Mouse (Mus musculus): ENCODE measurements around the gene Pfkfb3. TPM values are rescaled to one million over a fixed set of nuclear protein-coding genes. Genes with fewer than 3 reads are reported as not detected.

The Pfkfb3 gene
- polyA plus RNA-seq, 1 experiment from 2014 or later: 16.1 TPM

GRCm38 (mm10) chr2:11482364-11482763 lies 71.5 kb downstream of the Pfkfb3 start:
- no peaks in the 10 kb centered on the region for H3K9me3 ChIP-seq (replicated peaks; ENCODE audit: control insufficient read depth, low read length)
- ATAC-seq (ENCODE audit: insufficient read depth, low FRiP score): no peak
- H3K4me2 ChIP-seq (ENCODE audit: low read depth, low read length): no peak overlapping the region
- peaks cover 34% of the 10 kb centered on the region for H3K36me3 ChIP-seq (ENCODE audit: control insufficient read depth, insufficient read depth, low read length)
- no peak overlapping the region for H3K27ac ChIP-seq (ENCODE audit: low read length)
- H3K27me3 ChIP-seq (ENCODE audit: control insufficient read depth, insufficient read depth, low read length): no peaks in the 10 kb centered on the region
- H3K4me1 ChIP-seq (ENCODE audit: control insufficient read depth, insufficient read depth, low read length): no peaks in the 10 kb centered on the region
- H3K4me3 ChIP-seq (replicated peaks; ENCODE audit: low read length): no peak overlapping the region
- 86% methylated on average over 7 of the region's 7 CpGs for WGBS
- no peak overlapping the region for H3K9ac ChIP-seq (ENCODE audit: low read length)

GRCm38 (mm10) chr2:11478960-11479359 lies 74.9 kb downstream of the Pfkfb3 start:
- Histone ChIP-seq H3K27ac (ENCODE audit: low read length) (no peak overlapping the region), H3K4me1 (ENCODE audit: control insufficient read depth, insufficient read depth, low read length) (no peaks in the 10 kb centered on the region), H3K27me3 (ENCODE audit: control insufficient read depth, insufficient read depth, low read length) (no peaks in the 10 kb centered on the region), H3K9me3 (replicated peaks; ENCODE audit: control insufficient read depth, low read length) (no peaks in the 10 kb centered on the region), H3K9ac (ENCODE audit: low read length) (no peak overlapping the region), H3K4me2 (ENCODE audit: low read depth, low read length) (no peak overlapping the region), H3K36me3 (ENCODE audit: control insufficient read depth, insufficient read depth, low read length) (peaks cover 19% of the 10 kb centered on the region), H3K4me3 (replicated peaks; ENCODE audit: low read length) (no peak overlapping the region)
- 85% methylated on average over 2 of the region's 2 CpGs for WGBS
- ATAC-seq (ENCODE audit: insufficient read depth, low FRiP score): no peak

DNA sequence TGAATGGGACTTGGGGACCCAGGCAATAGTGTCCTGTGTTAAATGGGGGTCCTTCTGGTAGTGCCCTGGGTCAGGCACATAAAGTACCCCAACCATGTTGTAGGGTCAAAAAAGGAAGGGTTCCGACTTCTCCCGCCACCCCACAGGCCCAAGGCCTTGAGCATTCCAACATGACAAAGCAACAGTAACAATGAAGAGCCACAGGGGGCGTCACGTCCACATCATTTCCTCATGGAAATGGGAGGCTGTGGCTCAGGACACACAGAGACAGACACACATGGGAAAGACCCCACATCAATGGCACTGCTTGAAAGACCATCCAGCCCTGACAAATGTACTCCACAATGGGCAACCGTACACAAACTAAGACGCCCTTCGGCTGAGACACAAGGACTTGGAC lies 78.6 kb downstream of the Pfkfb3 start:
- H3K27me3 ChIP-seq (ENCODE audit: control insufficient read depth, insufficient read depth, low read length): no peaks in the 10 kb centered on the region
- H3K9ac ChIP-seq (ENCODE audit: low read length): no peak overlapping the region
- H3K36me3 ChIP-seq (ENCODE audit: control insufficient read depth, insufficient read depth, low read length): peaks cover 26% of the 10 kb centered on the region
- WGBS: 93% methylated on average over 7 of the region's 7 CpGs
- H3K4me2 ChIP-seq (ENCODE audit: low read depth, low read length): no peak overlapping the region
- no peak overlapping the region for H3K27ac ChIP-seq (ENCODE audit: low read length)
- H3K4me3 ChIP-seq (replicated peaks; ENCODE audit: low read length): no peak overlapping the region
- H3K9me3 ChIP-seq (replicated peaks; ENCODE audit: control insufficient read depth, low read length): no peaks in the 10 kb centered on the region
- H3K4me1 ChIP-seq (ENCODE audit: control insufficient read depth, insufficient read depth, low read length): no peaks in the 10 kb centered on the region
- no peak for ATAC-seq (ENCODE audit: insufficient read depth, low FRiP score)

GRCm38 (mm10) chr2:11464661-11465099 lies 89.2 kb downstream of the Pfkfb3 start:
- 0 out of 2 replicates have a peak, but pooled peaks cover 4% of the 10 kb centered on the region for H3K4me1 ChIP-seq (ENCODE audit: control insufficient read depth, insufficient read depth, low read length)
- no peak overlapping the region for H3K9ac ChIP-seq (ENCODE audit: low read length)
- no peaks in the 10 kb centered on the region for H3K9me3 ChIP-seq (replicated peaks; ENCODE audit: control insufficient read depth, low read length)
- 36% methylated on average over 3 of the region's 3 CpGs for WGBS
- H3K4me2 ChIP-seq (ENCODE audit: low read depth, low read length): no peak overlapping the region
- no peaks in the 10 kb centered on the region for H3K27me3 ChIP-seq (ENCODE audit: control insufficient read depth, insufficient read depth, low read length)
- H3K36me3 ChIP-seq (ENCODE audit: control insufficient read depth, insufficient read depth, low read length): no peaks in the 10 kb centered on the region
- H3K4me3 ChIP-seq (replicated peaks; ENCODE audit: low read length): no peak overlapping the region
- H3K27ac ChIP-seq (ENCODE audit: low read length): no peak overlapping the region
- 0 out of 2 replicates have a peak, but pooled peaks have one; percentile 37 for ATAC-seq (ENCODE audit: insufficient read depth, low FRiP score)

DNA sequence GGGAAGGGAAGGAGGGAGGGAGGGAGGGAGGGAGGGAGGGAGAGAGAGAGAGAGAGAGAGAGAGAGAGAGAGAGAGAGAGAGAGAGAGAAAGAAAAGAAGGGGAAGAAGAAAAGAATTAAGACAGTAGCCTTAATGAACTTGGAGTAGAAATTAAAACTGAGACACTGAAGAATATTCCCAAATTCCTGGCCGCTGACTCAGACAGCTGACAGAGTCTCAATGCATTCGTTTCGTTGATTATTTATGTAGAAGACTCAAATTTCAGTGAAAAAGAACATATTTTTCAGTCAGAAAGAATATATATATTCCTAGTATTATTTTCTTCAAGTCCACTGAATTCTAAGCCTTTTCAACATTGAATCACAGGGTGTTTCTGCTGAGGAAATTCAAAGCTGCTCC lies 92.9 kb downstream of the Pfkfb3 start:
- no peak overlapping the region for H3K4me3 ChIP-seq (replicated peaks; ENCODE audit: low read length)
- no peaks in the 10 kb centered on the region for H3K36me3 ChIP-seq (ENCODE audit: control insufficient read depth, insufficient read depth, low read length)
- H3K4me1 ChIP-seq (ENCODE audit: control insufficient read depth, insufficient read depth, low read length): 0 out of 2 replicates have a peak, but pooled peaks cover 4% of the 10 kb centered on the region
- H3K4me2 ChIP-seq (ENCODE audit: low read depth, low read length): no peak overlapping the region
- no peaks in the 10 kb centered on the region for H3K27me3 ChIP-seq (ENCODE audit: control insufficient read depth, insufficient read depth, low read length)
- no peak overlapping the region for H3K27ac ChIP-seq (ENCODE audit: low read length)
- ATAC-seq (ENCODE audit: insufficient read depth, low FRiP score): no peak
- no peaks in the 10 kb centered on the region for H3K9me3 ChIP-seq (replicated peaks; ENCODE audit: control insufficient read depth, low read length)
- no peak overlapping the region for H3K9ac ChIP-seq (ENCODE audit: low read length)
- WGBS: 53% methylated on average over 3 of the region's 3 CpGs

- ATAC-seq (ENCODE audit: insufficient read depth, low FRiP score): no peak
- no peak overlapping the region for H3K27ac ChIP-seq (ENCODE audit: low read length)
- no peak overlapping the region for H3K4me3 ChIP-seq (replicated peaks; ENCODE audit: low read length)
- H3K27me3 ChIP-seq (ENCODE audit: control insufficient read depth, insufficient read depth, low read length): no peaks in the 10 kb centered on the region
- H3K36me3 ChIP-seq (ENCODE audit: control insufficient read depth, insufficient read depth, low read length): no peaks in the 10 kb centered on the region
- H3K4me2 ChIP-seq (ENCODE audit: low read depth, low read length): no peak overlapping the region
- WGBS: 80% methylated on average over 1 of the region's 1 CpGs
- H3K4me1 ChIP-seq (ENCODE audit: control insufficient read depth, insufficient read depth, low read length): 0 out of 2 replicates have a peak, but pooled peaks cover 4% of the 10 kb centered on the region
- no peaks in the 10 kb centered on the region for H3K9me3 ChIP-seq (replicated peaks; ENCODE audit: control insufficient read depth, low read length)
- no peak overlapping the region for H3K9ac ChIP-seq (ENCODE audit: low read length)
Observed at GRCm38 (mm10) chr2:11458494-11458893, 95.4 kb downstream of the Pfkfb3 start.

DNA sequence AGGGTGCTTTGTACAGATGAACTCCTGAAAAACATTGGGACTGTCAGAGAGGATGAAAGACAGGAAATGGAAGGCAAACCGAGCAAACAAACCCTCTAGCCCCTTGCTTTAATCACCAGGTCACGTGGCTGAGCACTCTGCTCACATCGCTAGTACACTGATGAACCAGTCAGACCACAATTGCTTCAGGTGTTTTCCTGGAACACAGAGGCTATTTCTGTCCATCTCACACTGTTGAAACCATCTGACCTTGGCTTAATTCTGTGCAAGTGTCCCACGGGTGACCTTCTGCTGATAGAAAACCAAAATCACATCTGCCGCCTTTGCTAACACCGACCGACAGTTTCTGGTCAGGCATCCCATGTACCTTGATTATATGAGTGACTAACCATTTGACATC lies 96.0 kb downstream of the Pfkfb3 start:
- Histone ChIP-seq H3K9me3 (replicated peaks; ENCODE audit: control insufficient read depth, low read length) (no peaks in the 10 kb centered on the region), H3K4me2 (ENCODE audit: low read depth, low read length) (no peak overlapping the region), H3K36me3 (ENCODE audit: control insufficient read depth, insufficient read depth, low read length) (no peaks in the 10 kb centered on the region), H3K27me3 (ENCODE audit: control insufficient read depth, insufficient read depth, low read length) (no peaks in the 10 kb centered on the region), H3K4me3 (replicated peaks; ENCODE audit: low read length) (no peak overlapping the region), H3K4me1 (ENCODE audit: control insufficient read depth, insufficient read depth, low read length) (0 out of 2 replicates have a peak, but pooled peaks cover 4% of the 10 kb centered on the region), H3K9ac (ENCODE audit: low read length) (no peak overlapping the region), H3K27ac (ENCODE audit: low read length) (no peak overlapping the region)
- no peak for ATAC-seq (ENCODE audit: insufficient read depth, low FRiP score)
- 51% methylated on average over 7 of the region's 7 CpGs for WGBS

GRCm38 (mm10) chr2:11448711-11449110 lies 105.2 kb downstream of the Pfkfb3 start:
- no peaks in the 10 kb centered on the region for H3K4me1 ChIP-seq (ENCODE audit: control insufficient read depth, insufficient read depth, low read length)
- H3K27ac ChIP-seq (ENCODE audit: low read length): no peak overlapping the region
- no peak overlapping the region for H3K4me3 ChIP-seq (replicated peaks; ENCODE audit: low read length)
- 78% methylated on average over 3 of the region's 3 CpGs for WGBS
- H3K9me3 ChIP-seq (replicated peaks; ENCODE audit: control insufficient read depth, low read length): no peaks in the 10 kb centered on the region
- no peak overlapping the region for H3K9ac ChIP-seq (ENCODE audit: low read length)
- H3K36me3 ChIP-seq (ENCODE audit: control insufficient read depth, insufficient read depth, low read length): no peaks in the 10 kb centered on the region
- no peaks in the 10 kb centered on the region for H3K27me3 ChIP-seq (ENCODE audit: control insufficient read depth, insufficient read depth, low read length)
- no peak overlapping the region for H3K4me2 ChIP-seq (ENCODE audit: low read depth, low read length)
- ATAC-seq (ENCODE audit: insufficient read depth, low FRiP score): no peak

- Histone ChIP-seq H3K27me3 (ENCODE audit: control insufficient read depth, insufficient read depth, low read length) (no peaks in the 10 kb centered on the region), H3K36me3 (ENCODE audit: control insufficient read depth, insufficient read depth, low read length) (no peaks in the 10 kb centered on the region), H3K4me1 (ENCODE audit: control insufficient read depth, insufficient read depth, low read length) (no peaks in the 10 kb centered on the region), H3K4me2 (ENCODE audit: low read depth, low read length) (no peak overlapping the region), H3K9me3 (replicated peaks; ENCODE audit: control insufficient read depth, low read length) (no peaks in the 10 kb centered on the region), H3K27ac (ENCODE audit: low read length) (no peak overlapping the region), H3K4me3 (replicated peaks; ENCODE audit: low read length) (no peak overlapping the region), H3K9ac (ENCODE audit: low read length) (no peak overlapping the region)
- ATAC-seq (ENCODE audit: insufficient read depth, low FRiP score): no peak
- WGBS: 55% methylated on average over 2 of the region's 2 CpGs
Observed at GRCm38 (mm10) chr2:11447865-11448264, 106.0 kb downstream of the Pfkfb3 start.

GRCm38 (mm10) chr2:11445722-11446121 lies 108.2 kb downstream of the Pfkfb3 start:
- Histone ChIP-seq H3K4me3 (replicated peaks; ENCODE audit: low read length) (no peak overlapping the region), H3K36me3 (ENCODE audit: control insufficient read depth, insufficient read depth, low read length) (no peaks in the 10 kb centered on the region), H3K9me3 (replicated peaks; ENCODE audit: control insufficient read depth, low read length) (no peaks in the 10 kb centered on the region), H3K4me1 (ENCODE audit: control insufficient read depth, insufficient read depth, low read length) (no peaks in the 10 kb centered on the region), H3K4me2 (ENCODE audit: low read depth, low read length) (no peak overlapping the region), H3K27ac (ENCODE audit: low read length) (no peak overlapping the region), H3K27me3 (ENCODE audit: control insufficient read depth, insufficient read depth, low read length) (no peaks in the 10 kb centered on the region), H3K9ac (ENCODE audit: low read length) (no peak overlapping the region)
- 84% methylated on average over 3 of the region's 3 CpGs for WGBS
- no peak for ATAC-seq (ENCODE audit: insufficient read depth, low FRiP score)

All from stomach, embryonic 16.5 days (tissue).